Mouse (Mus musculus): ENCODE results near the gene Fpr1. TPM values are rescaled to one million over a fixed set of nuclear protein-coding genes. Genes with fewer than 3 reads are reported as not detected.

The Fpr1 gene
- polyA plus RNA-seq, 1 experiment = not detected

- H3K36me3 ChIP-seq (ENCODE audit: control insufficient read depth, insufficient read depth, low read length, poor library complexity, severe bottlenecking) = 0 out of 2 replicates have a peak, but pooled peaks cover 2% of the 10 kb centered on the region
- H3K9ac ChIP-seq (ENCODE audit: low read depth, poor library complexity, severe bottlenecking) = peak overlapping the region; percentile 83
- TF ChIP-seq POLR2A (IDR thresholded peaks at IDR 0.05; ENCODE audit: insufficient read depth, low read length) (no peak), EP300 (IDR thresholded peaks at IDR 0.05; ENCODE audit: insufficient read depth, low read depth, low read length) (peak; percentile 19; the same call in 1 of the 2 replicates), CTCF (IDR thresholded peaks at IDR 0.05; ENCODE audit: low read depth, low read length) (peak; percentile 62)
- no peaks in the 10 kb centered on the region for H3K27me3 ChIP-seq (ENCODE audit: control insufficient read depth, insufficient read depth, low read length, poor library complexity, severe bottlenecking)
- H3K4me3 ChIP-seq (ENCODE audit: low read depth, low read length) = peak overlapping the region; percentile 92
- H3K27ac ChIP-seq (ENCODE audit: insufficient read depth, low read length) = peak overlapping the region; percentile 68
- no peaks in the 10 kb centered on the region for H3K4me1 ChIP-seq (ENCODE audit: control insufficient read depth, insufficient read depth, low read length)
- H3K9me3 ChIP-seq (replicated peaks; ENCODE audit: control insufficient read depth, insufficient read depth, low read length, poor library complexity, severe bottlenecking) = no peaks in the 10 kb centered on the region
These were observed 45.6 kb downstream of the Fpr1 start for GRCm38 (mm10) chr17:17837919-17838701.

GRCm38 (mm10) chr17:17837426-17837825, 46.3 kb downstream of the Fpr1 start:
- H3K36me3 ChIP-seq (ENCODE audit: control insufficient read depth, insufficient read depth, low read length, poor library complexity, severe bottlenecking) = 0 out of 2 replicates have a peak, but pooled peaks cover 2% of the 10 kb centered on the region

GRCm38 (mm10) chr17:17836101-17836500, 47.6 kb downstream of the Fpr1 start:
- no peak overlapping the region for H3K9ac ChIP-seq (ENCODE audit: low read depth, poor library complexity, severe bottlenecking)
- H3K27me3 ChIP-seq (ENCODE audit: control insufficient read depth, insufficient read depth, low read length, poor library complexity, severe bottlenecking) = no peaks in the 10 kb centered on the region
- H3K4me1 ChIP-seq (ENCODE audit: control insufficient read depth, insufficient read depth, low read length) = no peaks in the 10 kb centered on the region
- peaks cover 2% of the 10 kb centered on the region; the same call in 1 of the 2 replicates for H3K36me3 ChIP-seq (ENCODE audit: control insufficient read depth, insufficient read depth, low read length, poor library complexity, severe bottlenecking)
- H3K27ac ChIP-seq (ENCODE audit: insufficient read depth, low read length) = no peak overlapping the region
- H3K9me3 ChIP-seq (replicated peaks; ENCODE audit: control insufficient read depth, insufficient read depth, low read length, poor library complexity, severe bottlenecking) = no peaks in the 10 kb centered on the region
- TF ChIP-seq EP300 (IDR thresholded peaks at IDR 0.05; ENCODE audit: insufficient read depth, low read depth, low read length) (no peak), CTCF (IDR thresholded peaks at IDR 0.05; ENCODE audit: low read depth, low read length) (no peak), POLR2A (IDR thresholded peaks at IDR 0.05; ENCODE audit: insufficient read depth, low read length) (no peak)
- no peak overlapping the region for H3K4me3 ChIP-seq (ENCODE audit: low read depth, low read length)

More at GRCm38 (mm10) chr17:17837426-17837825, 46.3 kb downstream of the Fpr1 start:
- peak overlapping the region; percentile 70 for H3K4me3 ChIP-seq (ENCODE audit: low read depth, low read length)
- peak overlapping the region; percentile 63 for H3K27ac ChIP-seq (ENCODE audit: insufficient read depth, low read length)
- H3K4me1 ChIP-seq (ENCODE audit: control insufficient read depth, insufficient read depth, low read length) = no peaks in the 10 kb centered on the region
- H3K27me3 ChIP-seq (ENCODE audit: control insufficient read depth, insufficient read depth, low read length, poor library complexity, severe bottlenecking) = no peaks in the 10 kb centered on the region
- H3K9me3 ChIP-seq (replicated peaks; ENCODE audit: control insufficient read depth, insufficient read depth, low read length, poor library complexity, severe bottlenecking) = no peaks in the 10 kb centered on the region
- TF ChIP-seq POLR2A (IDR thresholded peaks at IDR 0.05; ENCODE audit: insufficient read depth, low read length) (no peak), EP300 (IDR thresholded peaks at IDR 0.05; ENCODE audit: insufficient read depth, low read depth, low read length) (no peak), CTCF (IDR thresholded peaks at IDR 0.05; ENCODE audit: low read depth, low read length) (no peak)
- peak overlapping the region; percentile 38 for H3K9ac ChIP-seq (ENCODE audit: low read depth, poor library complexity, severe bottlenecking)

- H3K9ac ChIP-seq (ENCODE audit: low read depth, poor library complexity, severe bottlenecking) = no peak overlapping the region
- H3K27me3 ChIP-seq (ENCODE audit: control insufficient read depth, insufficient read depth, low read length, poor library complexity, severe bottlenecking) = no peaks in the 10 kb centered on the region
- H3K4me3 ChIP-seq (ENCODE audit: low read depth, low read length) = no peak overlapping the region
- no peaks in the 10 kb centered on the region; the same call in 1 of the 2 replicates for H3K36me3 ChIP-seq (ENCODE audit: control insufficient read depth, insufficient read depth, low read length, poor library complexity, severe bottlenecking)
- H3K27ac ChIP-seq (ENCODE audit: insufficient read depth, low read length) = no peak overlapping the region
- TF ChIP-seq EP300 (IDR thresholded peaks at IDR 0.05; ENCODE audit: insufficient read depth, low read depth, low read length) (0 out of 2 replicates have a peak, but pooled peaks have one; percentile 45), CTCF (IDR thresholded peaks at IDR 0.05; ENCODE audit: low read depth, low read length) (no peak), POLR2A (IDR thresholded peaks at IDR 0.05; ENCODE audit: insufficient read depth, low read length) (no peak)
- no peaks in the 10 kb centered on the region for H3K9me3 ChIP-seq (replicated peaks; ENCODE audit: control insufficient read depth, insufficient read depth, low read length, poor library complexity, severe bottlenecking)
- peaks cover 4% of the 10 kb centered on the region for H3K4me1 ChIP-seq (ENCODE audit: control insufficient read depth, insufficient read depth, low read length)
These were observed 48.8 kb downstream of the Fpr1 start for GRCm38 (mm10) chr17:17834896-17835295.

- Histone ChIP-seq H3K27me3 (ENCODE audit: control insufficient read depth, insufficient read depth, low read length, poor library complexity, severe bottlenecking) (no peaks in the 10 kb centered on the region), H3K36me3 (ENCODE audit: control insufficient read depth, insufficient read depth, low read length, poor library complexity, severe bottlenecking) (no peaks in the 10 kb centered on the region; the same call in 1 of the 2 replicates), H3K27ac (ENCODE audit: insufficient read depth, low read length) (no peak overlapping the region), H3K9ac (ENCODE audit: low read depth, poor library complexity, severe bottlenecking) (no peak overlapping the region), H3K4me3 (ENCODE audit: low read depth, low read length) (no peak overlapping the region), H3K4me1 (ENCODE audit: control insufficient read depth, insufficient read depth, low read length) (peaks cover 6% of the 10 kb centered on the region), H3K9me3 (replicated peaks; ENCODE audit: control insufficient read depth, insufficient read depth, low read length, poor library complexity, severe bottlenecking) (no peaks in the 10 kb centered on the region)
- no peak for TF ChIP-seq POLR2A (IDR thresholded peaks at IDR 0.05; ENCODE audit: insufficient read depth, low read length)
- no peak for TF ChIP-seq CTCF (IDR thresholded peaks at IDR 0.05; ENCODE audit: low read depth, low read length)
- no peak for TF ChIP-seq EP300 (IDR thresholded peaks at IDR 0.05; ENCODE audit: insufficient read depth, low read depth, low read length)
These were observed 53.0 kb downstream of the Fpr1 start for GRCm38 (mm10) chr17:17830731-17831130.
